Mouse (Mus musculus): ENCODE measurements around the gene Ubap2l. TPM values are rescaled to one million over a fixed set of nuclear protein-coding genes. Genes with fewer than 3 reads are reported as not detected.

Ubap2l gene
- polyA plus RNA-seq, 1 experiment from 2014 or later = 75.2 TPM

DNA sequence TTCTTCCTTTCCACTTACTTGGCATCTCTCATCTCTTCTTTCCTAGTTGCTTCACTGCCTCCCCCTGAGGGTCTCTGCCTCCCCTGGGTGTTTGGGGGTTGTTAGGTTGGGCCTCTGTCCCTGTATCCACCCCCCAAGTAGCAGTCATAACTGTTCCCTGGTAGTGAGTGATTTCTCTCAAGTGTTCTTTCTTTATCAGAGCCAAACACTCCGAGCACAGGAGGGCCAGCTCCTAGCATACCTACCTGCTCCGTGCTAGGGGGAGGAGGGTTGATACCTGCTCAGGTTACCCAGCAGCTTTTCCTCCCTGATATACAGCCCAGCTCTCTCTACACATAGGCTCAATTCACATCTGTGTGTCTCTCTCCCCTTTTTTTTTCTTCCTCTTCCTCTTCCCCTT lies 36.2 kb upstream of the Ubap2l start:
- 80% methylated on average over 2 of the region's 2 CpGs for WGBS
- H3K4me1 ChIP-seq (replicated peaks; ENCODE audit: control insufficient read depth, insufficient read depth) = peaks cover 6% of the 10 kb centered on the region
- DNase-seq (ENCODE audit: low spot score) (no peak), ATAC-seq (ENCODE audit: low FRiP score, low TSS enrichment) (no peak)
- no peak overlapping the region for H3K27ac ChIP-seq (replicated peaks)
- TF ChIP-seq EP300 (optimal IDR thresholded peaks at IDR 0.05) = no peak
- no peak for TF ChIP-seq CTCF (IDR thresholded peaks at IDR 0.05; ENCODE audit: low read depth)
- H3K9me3 ChIP-seq (ENCODE audit: control insufficient read depth, low read length) = no peaks in the 10 kb centered on the region
- no peaks in the 10 kb centered on the region for H3K27me3 ChIP-seq (ENCODE audit: control insufficient read depth, insufficient read depth, low read length)
- H3K4me2 ChIP-seq (replicated peaks; ENCODE audit: low read depth) = no peak overlapping the region
- peaks cover 47% of the 10 kb centered on the region for H3K36me3 ChIP-seq (ENCODE audit: control insufficient read depth, insufficient read depth, low read length)
- H3K9ac ChIP-seq (ENCODE audit: low read length) = no peak overlapping the region
- H3K4me3 ChIP-seq (ENCODE audit: low read depth, low read length) = no peak overlapping the region

DNA sequence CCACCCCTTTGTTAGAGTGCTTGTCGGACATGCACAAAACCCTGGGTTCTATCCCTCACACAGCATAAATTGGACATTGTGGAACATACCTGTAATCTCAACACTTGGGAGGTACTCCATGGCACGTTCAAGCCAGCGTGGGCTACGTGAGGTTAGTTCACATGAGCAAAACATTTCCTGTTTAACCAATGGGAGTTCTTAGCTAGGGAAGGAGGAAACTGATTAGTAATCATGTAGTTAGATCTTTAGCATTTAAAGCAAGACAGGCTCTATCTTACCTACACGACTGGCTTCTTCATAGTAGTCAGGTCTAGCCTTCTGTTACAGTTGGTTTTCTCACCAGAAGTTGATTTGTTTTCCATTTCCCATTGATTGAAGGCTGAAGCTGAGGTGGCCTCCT lies 33.6 kb upstream of the Ubap2l start:
- Histone ChIP-seq H3K36me3 (ENCODE audit: control insufficient read depth, insufficient read depth, low read length) (peaks cover 30% of the 10 kb centered on the region), H3K4me1 (replicated peaks; ENCODE audit: control insufficient read depth, insufficient read depth) (peaks cover 9% of the 10 kb centered on the region)

GRCm38 (mm10) chr3:90085281-90085680 lies 32.9 kb upstream of the Ubap2l start:
- Histone ChIP-seq H3K9ac (ENCODE audit: low read length) (no peak overlapping the region), H3K27me3 (ENCODE audit: control insufficient read depth, insufficient read depth, low read length) (no peaks in the 10 kb centered on the region), H3K4me2 (replicated peaks; ENCODE audit: low read depth) (peak overlapping the region; percentile 27; the same call in 1 of the 2 replicates), H3K36me3 (ENCODE audit: control insufficient read depth, insufficient read depth, low read length) (peaks cover 23% of the 10 kb centered on the region), H3K4me3 (ENCODE audit: low read depth, low read length) (no peak overlapping the region), H3K27ac (replicated peaks) (peak overlapping the region; percentile 65), H3K9me3 (ENCODE audit: control insufficient read depth, low read length) (no peaks in the 10 kb centered on the region), H3K4me1 (replicated peaks; ENCODE audit: control insufficient read depth, insufficient read depth) (peaks cover 9% of the 10 kb centered on the region)
- ATAC-seq (ENCODE audit: low FRiP score, low TSS enrichment) (no peak), DNase-seq (ENCODE audit: low spot score) (peak; percentile 57)
- no peak for TF ChIP-seq EP300 (optimal IDR thresholded peaks at IDR 0.05)
- WGBS = 63% methylated on average over 6 of the region's 6 CpGs

More for the DNA sequence above, 33.6 kb upstream of the Ubap2l start:
- peak overlapping the region; percentile 65; the same call in 1 of the 2 replicates for H3K27ac ChIP-seq (replicated peaks)
- no peak overlapping the region for H3K9ac ChIP-seq (ENCODE audit: low read length)
- no peak overlapping the region for H3K4me3 ChIP-seq (ENCODE audit: low read depth, low read length)
- WGBS = 67% methylated on average over 5 of the region's 5 CpGs
- ATAC-seq (ENCODE audit: low FRiP score, low TSS enrichment) (no peak), DNase-seq (ENCODE audit: low spot score) (no peak)
- H3K9me3 ChIP-seq (ENCODE audit: control insufficient read depth, low read length) = no peaks in the 10 kb centered on the region
- TF ChIP-seq EP300 (optimal IDR thresholded peaks at IDR 0.05) (no peak), CTCF (IDR thresholded peaks at IDR 0.05; ENCODE audit: low read depth) (no peak)
- no peak overlapping the region for H3K4me2 ChIP-seq (replicated peaks; ENCODE audit: low read depth)
- no peaks in the 10 kb centered on the region for H3K27me3 ChIP-seq (ENCODE audit: control insufficient read depth, insufficient read depth, low read length)

DNA sequence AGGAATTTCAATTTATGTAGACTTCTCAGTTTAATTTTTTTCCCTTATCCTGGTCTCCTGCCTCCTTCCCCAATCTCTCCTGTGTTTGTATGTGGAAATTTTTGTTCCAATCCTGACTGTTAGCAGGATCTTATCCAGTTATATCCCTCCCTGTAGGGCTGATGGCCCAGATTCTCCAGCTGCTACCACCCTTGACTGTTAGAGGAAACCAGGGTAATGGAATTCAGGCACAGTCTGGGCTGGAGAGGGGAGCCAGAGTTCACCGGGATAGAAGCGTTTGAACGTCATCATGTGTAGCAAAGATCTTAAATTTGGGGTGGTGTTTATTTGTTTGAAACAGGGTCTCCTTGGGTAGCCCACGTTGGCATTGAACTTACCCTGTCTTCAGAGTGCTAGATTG lies 32.4 kb upstream of the Ubap2l start:
- Histone ChIP-seq H3K27me3 (ENCODE audit: control insufficient read depth, insufficient read depth, low read length) (no peaks in the 10 kb centered on the region), H3K36me3 (ENCODE audit: control insufficient read depth, insufficient read depth, low read length) (peaks cover 20% of the 10 kb centered on the region), H3K4me1 (replicated peaks; ENCODE audit: control insufficient read depth, insufficient read depth) (peaks cover 9% of the 10 kb centered on the region), H3K4me3 (ENCODE audit: low read depth, low read length) (no peak overlapping the region), H3K9ac (ENCODE audit: low read length) (no peak overlapping the region), H3K9me3 (ENCODE audit: control insufficient read depth, low read length) (no peaks in the 10 kb centered on the region), H3K4me2 (replicated peaks; ENCODE audit: low read depth) (peak overlapping the region; percentile 64; the same call in 1 of the 2 replicates), H3K27ac (replicated peaks) (peak overlapping the region; percentile 65)
- DNase-seq (ENCODE audit: low spot score) = no peak
- TF ChIP-seq EP300 (optimal IDR thresholded peaks at IDR 0.05) (no peak), CTCF (IDR thresholded peaks at IDR 0.05; ENCODE audit: low read depth) (no peak)
- no peak for ATAC-seq (ENCODE audit: low FRiP score, low TSS enrichment)
- 37% methylated on average over 4 of the region's 4 CpGs for WGBS

- Histone ChIP-seq H3K36me3 (ENCODE audit: control insufficient read depth, insufficient read depth, low read length) (peaks cover 16% of the 10 kb centered on the region), H3K9ac (ENCODE audit: low read length) (0 out of 2 replicates have a peak overlapping the region, but pooled peaks have one; percentile 39), H3K27me3 (ENCODE audit: control insufficient read depth, insufficient read depth, low read length) (no peaks in the 10 kb centered on the region), H3K27ac (replicated peaks) (peak overlapping the region; percentile 99), H3K4me2 (replicated peaks; ENCODE audit: low read depth) (peak overlapping the region; percentile 64), H3K9me3 (ENCODE audit: control insufficient read depth, low read length) (no peaks in the 10 kb centered on the region), H3K4me1 (replicated peaks; ENCODE audit: control insufficient read depth, insufficient read depth) (peaks cover 11% of the 10 kb centered on the region), H3K4me3 (ENCODE audit: low read depth, low read length) (peak overlapping the region; percentile 1; the same call in 1 of the 2 replicates)
- WGBS = 20% methylated on average over 3 of the region's 3 CpGs
- ATAC-seq (ENCODE audit: low FRiP score, low TSS enrichment) (no peak), DNase-seq (ENCODE audit: low spot score) (peak; percentile 54)
- TF ChIP-seq EP300 (optimal IDR thresholded peaks at IDR 0.05) (no peak), CTCF (IDR thresholded peaks at IDR 0.05; ENCODE audit: low read depth) (no peak)
Measured at GRCm38 (mm10) chr3:90083698-90084324, 31.4 kb upstream of the Ubap2l start.

GRCm38 (mm10) chr3:90083034-90083433 lies 30.6 kb upstream of the Ubap2l start:
- WGBS = 31% methylated on average over 5 of the region's 5 CpGs
- Histone ChIP-seq H3K36me3 (ENCODE audit: control insufficient read depth, insufficient read depth, low read length) (peaks cover 8% of the 10 kb centered on the region), H3K4me2 (replicated peaks; ENCODE audit: low read depth) (peak overlapping the region; percentile 64), H3K4me3 (ENCODE audit: low read depth, low read length) (peak overlapping the region; percentile 4; the same call in 1 of the 2 replicates), H3K27me3 (ENCODE audit: control insufficient read depth, insufficient read depth, low read length) (no peaks in the 10 kb centered on the region), H3K4me1 (replicated peaks; ENCODE audit: control insufficient read depth, insufficient read depth) (peaks cover 12% of the 10 kb centered on the region), H3K9me3 (ENCODE audit: control insufficient read depth, low read length) (no peaks in the 10 kb centered on the region), H3K27ac (replicated peaks) (peak overlapping the region; percentile 99), H3K9ac (ENCODE audit: low read length) (no peak overlapping the region; the same call in 1 of the 2 replicates)
- ATAC-seq (ENCODE audit: low FRiP score, low TSS enrichment) = peak; percentile 27; the same call in 1 of the 2 replicates
- TF ChIP-seq EP300 (optimal IDR thresholded peaks at IDR 0.05) (no peak), CTCF (IDR thresholded peaks at IDR 0.05; ENCODE audit: low read depth) (no peak)
- DNase-seq (ENCODE audit: low spot score) = peak; percentile 74

All from stomach, postnatal 0 days (tissue).